18 mouse cellular contexts compared by ENCODE assay signal in genomic region chr13:103955652-103956051, GRCm38 (mm10).
"Had no signal": no experiment of that assay in that cellular context is flagged by ENCODE, and none has a peak within 500 bp of the region (broad histone marks: within the 10 kb centered on the region; RNA-seq: fewer than 3 reads in every experiment).

No protein-coding gene starts in this region.

- ATAC-seq: liver, embryonic 12.5 days had no signal

- H3K9ac ChIP-seq: limb, embryonic 13.5 days; liver, embryonic 12.5 days; liver, embryonic 15.5 days; lung, embryonic 15.5 days; stomach, embryonic 15.5 days had no signal

- H3K4me3 ChIP-seq: limb, embryonic 10.5 days; limb, embryonic 13.5 days; liver, embryonic 12.5 days; liver, embryonic 15.5 days; lung, embryonic 15.5 days; stomach, embryonic 15.5 days had no signal

- H3K27ac ChIP-seq: limb, embryonic 10.5 days; limb, embryonic 13.5 days; liver, embryonic 12.5 days; liver, embryonic 15.5 days; lung, embryonic 15.5 days; macrophage; stomach, embryonic 15.5 days had no signal

- H3K4me1 ChIP-seq: liver, embryonic 12.5 days; liver, embryonic 15.5 days had no signal

- H3K27me3 ChIP-seq: limb, embryonic 13.5 days; liver, embryonic 12.5 days; liver, embryonic 15.5 days; lung, embryonic 15.5 days; stomach, embryonic 15.5 days had no signal

- DNase-seq: kidney, adult 9 months; kidney, postnatal 14 days; kidney, postnatal 4 days; liver; lung, adult 18-20 months; midbrain, embryonic 14.5 days; right cerebral cortex, postnatal 14 days; right cerebral cortex, postnatal 4 days; thymus, adult 18-20 months; thymus, postnatal 36 days had no signal

- H3K36me3 ChIP-seq: limb, embryonic 10.5 days; limb, embryonic 13.5 days; liver, embryonic 12.5 days; liver, embryonic 15.5 days; lung, embryonic 15.5 days; stomach, embryonic 15.5 days had no signal

- H3K9me3 ChIP-seq: limb, embryonic 10.5 days; limb, embryonic 13.5 days; liver, embryonic 12.5 days; liver, embryonic 15.5 days; lung, embryonic 15.5 days; stomach, embryonic 15.5 days had no signal

- H3K4me2 ChIP-seq: limb, embryonic 13.5 days; liver, embryonic 12.5 days; liver, embryonic 15.5 days; lung, embryonic 15.5 days; midbrain, embryonic 11.5 days; stomach, embryonic 15.5 days had no signal
